Mouse (Mus musculus): Measurements from ENCODE around the gene Dtymk. TPM values are rescaled to one million over a fixed set of nuclear protein-coding genes. Genes with fewer than 3 reads are reported as not detected.

Gene Dtymk
- total RNA-seq, 1 experiment: 304 TPM

DNA sequence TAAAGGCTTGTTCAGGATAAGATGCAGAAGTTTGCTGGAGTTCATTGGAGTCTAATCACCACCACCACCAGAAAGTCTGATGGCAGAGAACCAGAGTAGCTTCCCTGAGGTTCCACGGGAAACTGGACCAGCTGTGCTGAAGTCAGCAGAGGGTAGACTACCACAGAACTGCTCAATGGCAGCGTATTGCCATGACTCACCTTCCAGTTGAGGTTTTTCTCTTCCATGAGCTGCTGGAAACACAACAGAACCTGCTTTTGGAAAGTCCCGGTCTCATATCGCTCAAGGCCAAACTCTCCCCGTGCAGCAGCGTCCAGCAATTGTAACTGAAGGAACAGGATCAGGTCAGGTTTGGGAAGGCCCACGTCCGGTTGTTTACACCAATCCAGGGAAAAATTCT, 7.2 kb downstream of the Dtymk start:
- Histone ChIP-seq H3K4me3 (ENCODE audit: insufficient read depth in 1 of 2, low read depth in 1 of 2, low read length in 2 of 2, poor library complexity in 1 of 2, severe bottlenecking in 1 of 2) (no peak overlapping the region), H3K27ac (ENCODE audit: insufficient read depth, low read depth, low read length, poor library complexity, severe bottlenecking) (no peak overlapping the region), H3K36me3 (ENCODE audit: control insufficient read depth, insufficient read depth, low read length, poor library complexity, severe bottlenecking) (peaks cover 50% of the 10 kb centered on the region), H3K4me1 (ENCODE audit: control insufficient read depth in 2 of 2, insufficient read depth in 2 of 2, low read length in 2 of 2, poor library complexity in 1 of 2) (no peaks in the 10 kb centered on the region), H3K9me3 (ENCODE audit: control insufficient read depth, insufficient read depth, low read depth, low read length) (no peaks in the 10 kb centered on the region), H3K9ac (ENCODE audit: insufficient read depth, low read depth, low read length, poor library complexity, severe bottlenecking) (no peak overlapping the region)
- no peak for TF ChIP-seq CHD2 (IDR thresholded peaks at IDR 0.05; ENCODE audit: low read depth, low read length)
- no peak for TF ChIP-seq ZC3H11A (IDR thresholded peaks at IDR 0.05; ENCODE audit: borderline replicate concordance, low read depth, low read length)
- no peak for TF ChIP-seq ZNF384 (IDR thresholded peaks at IDR 0.05; ENCODE audit: low read depth, low read length)
- no peak for TF ChIP-seq HCFC1 (IDR thresholded peaks at IDR 0.05; ENCODE audit: borderline replicate concordance, insufficient read depth, low read length)
- TF ChIP-seq MAFK (IDR thresholded peaks at IDR 0.05; ENCODE audit: insufficient read depth, low read depth, low read length): no peak
- in situ Hi-C loops (cut with MboI; ENCODE audit: low sequenced_read_pairs in 2 of 2, unreplicated experiment in 2 of 2): no loop called here
- no peak for DNase-seq (ENCODE audit: low read depth, low spot score)

DNA sequence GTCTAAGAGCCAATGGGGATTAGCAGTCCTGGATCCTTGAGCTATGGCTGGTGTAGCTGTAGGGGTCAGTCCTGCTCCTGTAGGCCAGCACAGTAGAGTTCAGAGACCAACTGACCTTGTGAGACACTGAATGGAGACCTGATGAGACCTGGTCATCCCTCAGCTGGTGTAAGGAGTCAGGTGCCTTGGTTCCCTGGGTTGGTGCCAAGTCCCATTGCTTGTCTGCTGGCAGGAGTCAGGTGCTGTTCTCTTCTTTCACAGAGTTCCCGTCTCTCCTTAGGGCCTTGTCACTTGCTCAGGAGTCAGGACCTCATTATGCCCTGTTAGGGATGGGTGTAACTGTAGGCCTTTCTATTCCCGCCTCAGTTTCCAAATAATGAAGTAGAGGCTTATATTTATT, 14.8 kb downstream of the Dtymk start:
- Histone ChIP-seq H3K9me3 (ENCODE audit: control insufficient read depth, insufficient read depth, low read depth, low read length) (no peaks in the 10 kb centered on the region), H3K4me3 (ENCODE audit: insufficient read depth in 1 of 2, low read depth in 1 of 2, low read length in 2 of 2, poor library complexity in 1 of 2, severe bottlenecking in 1 of 2) (no peak overlapping the region), H3K36me3 (ENCODE audit: control insufficient read depth, insufficient read depth, low read length, poor library complexity, severe bottlenecking) (peaks cover 36% of the 10 kb centered on the region), H3K27ac (ENCODE audit: insufficient read depth, low read depth, low read length, poor library complexity, severe bottlenecking) (no peak overlapping the region), H3K4me1 (ENCODE audit: control insufficient read depth in 2 of 2, insufficient read depth in 2 of 2, low read length in 2 of 2, poor library complexity in 1 of 2) (no peaks in the 10 kb centered on the region), H3K9ac (ENCODE audit: insufficient read depth, low read depth, low read length, poor library complexity, severe bottlenecking) (no peak overlapping the region)
- in situ Hi-C loops (cut with MboI; ENCODE audit: low sequenced_read_pairs in 2 of 2, unreplicated experiment in 2 of 2): no loop called here
- TF ChIP-seq MAFK (IDR thresholded peaks at IDR 0.05; ENCODE audit: insufficient read depth, low read depth, low read length): no peak
- TF ChIP-seq ZC3H11A (IDR thresholded peaks at IDR 0.05; ENCODE audit: borderline replicate concordance, low read depth, low read length): no peak
- no peak for TF ChIP-seq HCFC1 (IDR thresholded peaks at IDR 0.05; ENCODE audit: borderline replicate concordance, insufficient read depth, low read length)
- no peak for TF ChIP-seq ZNF384 (IDR thresholded peaks at IDR 0.05; ENCODE audit: low read depth, low read length)
- no peak for TF ChIP-seq CHD2 (IDR thresholded peaks at IDR 0.05; ENCODE audit: low read depth, low read length)
- no peak for DNase-seq (ENCODE audit: low read depth, low spot score)

DNA sequence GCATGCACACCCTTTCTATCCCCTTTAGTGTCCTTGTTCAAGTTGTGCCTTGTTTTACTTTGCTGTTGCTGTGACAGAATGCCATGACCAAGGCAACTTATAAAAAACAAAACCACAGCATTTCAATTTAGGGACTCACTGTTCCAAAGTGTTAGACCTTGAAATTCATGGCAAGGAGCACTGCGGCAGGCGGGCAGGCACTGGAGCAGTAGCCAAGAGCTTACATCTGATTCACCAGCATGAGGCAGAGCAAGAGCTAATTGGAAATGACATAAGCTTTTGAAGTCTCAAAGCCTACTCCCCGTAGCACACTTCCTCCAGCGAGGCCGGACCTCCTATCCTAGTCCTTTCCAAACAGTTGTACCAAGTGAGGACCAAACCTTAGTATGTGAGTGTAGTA, 25.0 kb downstream of the Dtymk start:
- Histone ChIP-seq H3K9ac (ENCODE audit: insufficient read depth, low read depth, low read length, poor library complexity, severe bottlenecking) (no peak overlapping the region), H3K9me3 (ENCODE audit: control insufficient read depth, insufficient read depth, low read depth, low read length) (no peaks in the 10 kb centered on the region), H3K36me3 (ENCODE audit: control insufficient read depth, insufficient read depth, low read length, poor library complexity, severe bottlenecking) (peaks cover 30% of the 10 kb centered on the region), H3K27ac (ENCODE audit: insufficient read depth, low read depth, low read length, poor library complexity, severe bottlenecking) (no peak overlapping the region), H3K4me3 (ENCODE audit: insufficient read depth in 1 of 2, low read depth in 1 of 2, low read length in 2 of 2, poor library complexity in 1 of 2, severe bottlenecking in 1 of 2) (no peak overlapping the region), H3K4me1 (ENCODE audit: control insufficient read depth in 2 of 2, insufficient read depth in 2 of 2, low read length in 2 of 2, poor library complexity in 1 of 2) (no peaks in the 10 kb centered on the region)
- no peak for TF ChIP-seq ZNF384 (IDR thresholded peaks at IDR 0.05; ENCODE audit: low read depth, low read length)
- TF ChIP-seq ZC3H11A (IDR thresholded peaks at IDR 0.05; ENCODE audit: borderline replicate concordance, low read depth, low read length): no peak
- TF ChIP-seq CHD2 (IDR thresholded peaks at IDR 0.05; ENCODE audit: low read depth, low read length): no peak
- no peak for TF ChIP-seq MAFK (IDR thresholded peaks at IDR 0.05; ENCODE audit: insufficient read depth, low read depth, low read length)
- DNase-seq (ENCODE audit: low read depth, low spot score): no peak
- in situ Hi-C loops (cut with MboI; ENCODE audit: low sequenced_read_pairs in 2 of 2, unreplicated experiment in 2 of 2): no loop called here

DNA sequence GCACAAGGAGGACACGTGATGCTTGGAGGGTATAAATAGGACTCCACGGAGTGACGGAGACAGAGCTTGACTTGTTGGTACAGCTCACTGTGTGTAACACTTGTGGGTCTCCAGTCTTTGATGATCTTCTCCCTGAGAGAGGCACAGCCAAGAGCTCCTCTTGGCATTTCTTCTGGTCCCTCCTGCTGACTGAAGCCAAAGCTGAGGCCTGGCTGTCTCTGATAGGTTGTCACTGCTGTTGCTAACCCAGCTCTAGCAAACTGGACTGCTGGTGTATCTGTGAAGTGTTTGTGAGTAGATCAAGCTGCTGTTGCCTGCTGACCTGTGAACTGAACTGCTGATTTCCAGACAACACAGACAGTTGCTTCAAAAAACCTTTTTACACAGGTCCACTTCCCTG, 31.8 kb downstream of the Dtymk start:
- TF ChIP-seq HCFC1 (IDR thresholded peaks at IDR 0.05; ENCODE audit: borderline replicate concordance, insufficient read depth, low read length): no peak
- TF ChIP-seq MAFK (IDR thresholded peaks at IDR 0.05; ENCODE audit: insufficient read depth, low read depth, low read length): no peak
- no peak for TF ChIP-seq ZC3H11A (IDR thresholded peaks at IDR 0.05; ENCODE audit: borderline replicate concordance, low read depth, low read length)
- no peak for TF ChIP-seq CHD2 (IDR thresholded peaks at IDR 0.05; ENCODE audit: low read depth, low read length)
- TF ChIP-seq ZNF384 (IDR thresholded peaks at IDR 0.05; ENCODE audit: low read depth, low read length): no peak
- no peak for DNase-seq (ENCODE audit: low read depth, low spot score)
- in situ Hi-C loops (cut with MboI; ENCODE audit: low sequenced_read_pairs in 2 of 2, unreplicated experiment in 2 of 2): no loop called here
- no peak overlapping the region for H3K4me3 ChIP-seq (ENCODE audit: insufficient read depth in 1 of 2, low read depth in 1 of 2, low read length in 2 of 2, poor library complexity in 1 of 2, severe bottlenecking in 1 of 2)
- no peaks in the 10 kb centered on the region for H3K9me3 ChIP-seq (ENCODE audit: control insufficient read depth, insufficient read depth, low read depth, low read length)
- H3K4me1 ChIP-seq (ENCODE audit: control insufficient read depth in 2 of 2, insufficient read depth in 2 of 2, low read length in 2 of 2, poor library complexity in 1 of 2): no peaks in the 10 kb centered on the region
- no peak overlapping the region for H3K27ac ChIP-seq (ENCODE audit: insufficient read depth, low read depth, low read length, poor library complexity, severe bottlenecking)
- peaks cover 4% of the 10 kb centered on the region; the same call in 1 of the 2 replicates for H3K36me3 ChIP-seq (ENCODE audit: control insufficient read depth, insufficient read depth, low read length, poor library complexity, severe bottlenecking)
- H3K9ac ChIP-seq (ENCODE audit: insufficient read depth, low read depth, low read length, poor library complexity, severe bottlenecking): no peak overlapping the region

DNA sequence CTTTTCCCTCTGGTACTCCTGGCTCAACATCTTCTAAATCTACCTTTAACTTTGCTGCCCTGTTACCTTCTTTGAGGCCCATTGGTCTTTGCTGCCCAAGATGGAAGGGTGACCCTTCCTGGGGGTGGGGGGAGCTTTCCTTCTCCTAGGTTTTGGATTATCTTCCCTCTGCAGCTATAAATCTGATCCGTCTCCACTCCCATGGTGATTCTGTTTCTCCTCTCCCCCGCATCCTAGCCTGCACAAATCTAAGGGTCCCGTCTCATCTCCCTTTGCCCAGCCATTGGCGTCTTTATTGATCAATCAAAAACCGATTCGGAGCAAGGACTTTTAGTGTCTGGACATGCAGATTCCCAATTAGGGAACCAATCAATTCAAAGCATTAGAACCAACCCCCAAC, 34.1 kb downstream of the Dtymk start:
- TF ChIP-seq MAFK (IDR thresholded peaks at IDR 0.05; ENCODE audit: insufficient read depth, low read depth, low read length) (no peak), ZNF384 (IDR thresholded peaks at IDR 0.05; ENCODE audit: low read depth, low read length) (no peak), CHD2 (IDR thresholded peaks at IDR 0.05; ENCODE audit: low read depth, low read length) (no peak), ZC3H11A (IDR thresholded peaks at IDR 0.05; ENCODE audit: borderline replicate concordance, low read depth, low read length) (no peak)

More for the DNA sequence above, 34.1 kb downstream of the Dtymk start:
- H3K9me3 ChIP-seq (ENCODE audit: control insufficient read depth, insufficient read depth, low read depth, low read length): no peaks in the 10 kb centered on the region
- no peak overlapping the region for H3K9ac ChIP-seq (ENCODE audit: insufficient read depth, low read depth, low read length, poor library complexity, severe bottlenecking)
- H3K27ac ChIP-seq (ENCODE audit: insufficient read depth, low read depth, low read length, poor library complexity, severe bottlenecking): no peak overlapping the region
- H3K36me3 ChIP-seq (ENCODE audit: control insufficient read depth, insufficient read depth, low read length, poor library complexity, severe bottlenecking): peaks cover 2% of the 10 kb centered on the region; the same call in 1 of the 2 replicates
- in situ Hi-C loops (cut with MboI; ENCODE audit: low sequenced_read_pairs in 2 of 2, unreplicated experiment in 2 of 2): no loop called here
- no peak for DNase-seq (ENCODE audit: low read depth, low spot score)
- no peak overlapping the region for H3K4me3 ChIP-seq (ENCODE audit: insufficient read depth in 1 of 2, low read depth in 1 of 2, low read length in 2 of 2, poor library complexity in 1 of 2, severe bottlenecking in 1 of 2)
- 0 out of 4 replicates have a peak, but pooled peaks cover 0 to 2% of the 10 kb centered on the region in 2 experiments for H3K4me1 ChIP-seq (ENCODE audit: control insufficient read depth in 2 of 2, insufficient read depth in 2 of 2, low read length in 2 of 2, poor library complexity in 1 of 2)
